Mouse (Mus musculus) right cerebral cortex, adult 18-20 months (tissue): Measurements from ENCODE around the gene Gm10577.

Source experiments
- DNase-seq: peaks from one replicate; pipeline ENCODE4 v3.0.0; 2022; ENCODE audit warnings: mixed read lengths

Gm10577 gene

DNA sequence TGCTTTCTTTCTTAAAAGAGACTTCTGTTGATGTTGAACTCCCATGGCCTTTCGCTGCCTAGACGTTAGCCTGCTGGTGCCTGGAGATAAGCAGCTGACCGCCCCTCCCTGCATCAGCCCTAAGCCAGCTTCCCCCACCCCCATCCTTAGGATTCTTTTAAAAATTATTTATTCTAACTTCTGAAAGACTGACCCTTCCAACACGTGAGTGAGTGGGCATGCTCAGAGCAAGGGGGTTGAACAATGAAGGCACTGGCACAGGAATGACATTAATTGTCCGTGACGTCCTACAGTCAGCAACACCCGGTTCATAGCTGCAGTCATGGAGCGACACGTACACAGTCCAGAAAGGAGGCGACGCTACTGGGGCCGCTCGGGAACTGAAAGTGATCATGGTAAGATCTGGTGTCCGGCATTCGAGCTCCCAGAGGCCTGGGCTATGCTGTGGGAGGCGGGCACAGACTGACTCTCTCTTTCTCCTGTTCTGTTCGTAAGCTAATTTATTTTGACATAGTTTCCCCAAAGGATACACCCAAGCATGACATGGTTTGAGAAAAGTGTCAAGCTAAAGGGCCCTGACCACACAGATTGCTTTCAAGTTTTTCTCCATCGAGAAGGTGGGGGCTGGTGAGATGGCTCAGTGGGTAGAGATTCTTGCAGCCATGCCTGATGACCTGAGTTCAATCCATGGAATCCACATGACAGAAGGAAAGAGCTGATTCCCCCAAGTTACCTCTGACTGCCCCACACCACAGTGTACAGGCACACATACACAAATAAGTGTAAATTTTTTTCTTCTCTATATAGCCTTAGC is 25.8 kb downstream of the Gm10577 start:
- no peak for DNase-seq

GRCm38 (mm10) chr4:100992086-100992485 is 28.4 kb downstream of the Gm10577 start:
- DNase-seq: no peak

- no peak for DNase-seq
Measured at GRCm38 (mm10) chr4:100990996-100991395, 29.5 kb downstream of the Gm10577 start.

- peak; percentile 20 for DNase-seq
Measured at GRCm38 (mm10) chr4:100988231-100988799, 32.2 kb downstream of the Gm10577 start.

GRCm38 (mm10) chr4:100987187-100987586 is 33.3 kb downstream of the Gm10577 start:
- no peak for DNase-seq

GRCm38 (mm10) chr4:100977522-100977921 is 43.0 kb downstream of the Gm10577 start:
- no peak for DNase-seq

DNA sequence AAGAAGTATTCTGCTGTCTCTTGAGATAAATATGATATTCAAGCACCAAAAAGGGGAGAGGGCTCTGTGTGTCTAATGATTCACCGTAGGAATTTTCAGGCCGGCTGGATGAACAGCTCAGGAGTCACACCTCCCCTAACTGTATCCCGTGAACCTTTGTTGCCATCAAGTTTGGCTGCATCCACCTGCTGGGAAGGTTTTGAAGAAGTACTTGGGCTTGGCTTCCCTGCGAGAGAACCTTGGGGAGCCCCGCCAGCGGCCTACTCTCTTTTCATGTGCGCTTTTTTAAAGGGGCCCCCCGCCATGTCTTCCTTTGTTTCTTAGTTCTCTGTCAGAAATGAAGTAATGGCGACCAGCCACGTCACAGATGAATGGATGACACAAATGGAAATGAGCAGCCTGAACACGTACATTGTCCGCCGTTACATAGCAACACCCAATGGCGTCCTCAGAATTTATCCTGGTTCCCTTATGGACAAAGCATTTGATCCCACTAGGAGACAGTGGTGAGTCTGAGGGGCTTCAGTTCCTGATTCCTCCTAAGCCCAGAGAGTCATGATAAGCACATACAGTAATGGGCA is 46.0 kb downstream of the Gm10577 start:
- DNase-seq: no peak

GRCm38 (mm10) chr4:100973641-100974454 is 46.6 kb downstream of the Gm10577 start:
- no peak for DNase-seq
